Mouse (Mus musculus) cerebral cortex, adult 2 months (tissue): ENCODE data around the gene C3ar1.

Experiments used
- WGBS: fragments of 180-500 bp; shearing (Covaris S2); methylation state at CpG from one replicate; pipeline ENCODE4 v1.1.7; 2018; 5-methylcytosine and 5-hydroxymethylcytosine counted together

Gene C3ar1

DNA sequence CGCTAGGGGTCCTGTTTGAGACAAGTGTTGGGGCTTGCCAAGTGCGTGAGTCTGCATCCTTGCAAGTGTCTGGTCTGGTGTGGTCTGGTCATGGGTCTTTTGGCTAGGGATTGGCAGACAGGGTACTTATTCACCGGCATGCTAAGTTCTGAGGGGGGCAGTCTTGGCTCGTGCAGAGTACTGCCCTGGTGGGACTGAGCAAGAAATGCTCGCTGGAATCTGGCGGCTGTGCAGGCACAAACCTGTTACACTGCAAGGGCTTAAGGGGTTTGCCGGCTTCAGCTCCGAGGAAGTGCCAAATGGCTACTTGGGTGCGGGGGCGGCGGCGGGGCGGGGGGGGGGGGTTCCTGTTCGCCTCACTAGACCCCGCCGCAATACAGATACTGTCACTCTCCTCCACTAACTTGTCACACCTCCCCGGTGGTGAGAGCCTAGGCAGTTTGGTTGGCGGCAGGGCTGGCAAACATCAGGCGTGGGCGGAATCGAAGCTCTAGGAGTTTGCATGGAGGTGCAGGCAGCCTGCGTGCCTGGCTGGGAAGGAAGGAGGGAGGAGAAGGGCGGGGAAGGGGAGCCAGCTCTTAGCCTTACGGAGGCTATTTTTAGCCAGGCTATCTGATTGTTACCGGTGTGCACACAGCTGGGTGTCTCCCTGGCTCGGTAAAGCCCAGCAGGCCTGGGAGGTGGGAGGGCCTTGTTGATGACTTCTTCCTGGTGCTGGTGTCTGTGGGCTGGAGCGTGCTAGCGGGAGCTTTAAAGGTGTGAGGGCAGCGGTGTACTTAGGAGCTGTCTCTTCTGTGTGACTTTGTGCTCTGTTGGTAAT is 29.8 kb downstream of the C3ar1 start:
- WGBS, result 5% methylated on average over 29 of the region's 29 CpGs

DNA sequence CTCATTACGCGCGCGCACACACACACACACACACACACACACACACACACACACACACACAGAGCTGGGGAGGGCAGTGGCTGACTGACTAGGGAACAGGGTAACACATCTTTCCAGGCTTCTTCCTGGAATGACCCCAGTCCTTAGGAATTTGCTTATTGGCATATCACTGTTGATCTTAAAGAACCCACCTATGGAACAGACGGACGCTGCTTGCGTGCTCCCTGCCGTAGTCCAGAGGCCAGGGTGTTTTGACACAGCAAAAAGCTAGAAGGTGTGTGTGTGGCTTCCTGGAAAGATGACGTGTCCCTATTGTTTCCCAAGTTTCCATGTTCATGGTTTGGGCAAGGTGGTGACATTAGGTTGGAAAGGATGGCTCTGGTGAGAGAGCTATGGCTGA is 30.8 kb downstream of the C3ar1 start:
- 94% methylated on average over 9 of the region's 9 CpGs for WGBS

DNA sequence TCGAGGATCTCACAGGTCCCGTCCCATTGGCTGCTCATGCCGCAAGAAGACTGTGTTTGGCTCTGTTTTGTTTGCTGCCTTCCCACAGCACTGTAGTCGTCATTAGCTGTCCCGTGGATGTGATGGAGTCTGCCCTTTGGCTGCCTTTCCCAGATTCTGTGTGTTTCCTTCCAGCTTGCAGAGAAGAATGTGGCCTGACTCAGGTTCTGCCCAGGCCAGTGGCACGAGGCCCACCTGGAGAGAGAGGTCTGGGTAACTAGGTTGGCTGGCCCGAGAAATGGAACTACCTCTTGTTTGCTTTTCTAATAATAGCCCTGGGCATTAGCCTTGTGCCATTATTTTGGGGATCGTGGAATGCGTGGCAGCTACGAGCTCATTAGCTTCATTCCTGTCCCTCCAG is 31.9 kb downstream of the C3ar1 start:
- WGBS, result 59% methylated on average over 10 of the region's 10 CpGs

DNA sequence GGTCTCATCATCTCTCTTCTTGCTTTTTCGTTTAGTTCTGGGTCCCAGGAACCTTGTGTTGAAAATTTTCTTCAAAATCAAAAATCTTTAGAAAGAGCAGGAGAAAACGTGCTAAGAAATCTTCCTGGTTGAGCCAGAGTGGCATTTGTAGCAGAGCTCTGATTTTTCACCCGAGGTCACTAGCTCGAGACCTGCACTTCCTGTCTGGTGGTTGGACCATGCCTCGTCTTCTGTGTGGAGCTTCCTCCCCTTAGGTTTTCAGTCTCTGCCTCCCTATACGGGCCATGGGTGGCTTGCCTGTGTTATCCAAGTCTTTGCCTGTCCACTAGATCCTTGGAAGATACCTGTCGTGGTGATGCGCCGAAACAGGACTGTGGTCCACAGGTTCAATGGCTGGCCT is 34.1 kb downstream of the C3ar1 start:
- WGBS, result 66% methylated on average over 9 of the region's 9 CpGs

DNA sequence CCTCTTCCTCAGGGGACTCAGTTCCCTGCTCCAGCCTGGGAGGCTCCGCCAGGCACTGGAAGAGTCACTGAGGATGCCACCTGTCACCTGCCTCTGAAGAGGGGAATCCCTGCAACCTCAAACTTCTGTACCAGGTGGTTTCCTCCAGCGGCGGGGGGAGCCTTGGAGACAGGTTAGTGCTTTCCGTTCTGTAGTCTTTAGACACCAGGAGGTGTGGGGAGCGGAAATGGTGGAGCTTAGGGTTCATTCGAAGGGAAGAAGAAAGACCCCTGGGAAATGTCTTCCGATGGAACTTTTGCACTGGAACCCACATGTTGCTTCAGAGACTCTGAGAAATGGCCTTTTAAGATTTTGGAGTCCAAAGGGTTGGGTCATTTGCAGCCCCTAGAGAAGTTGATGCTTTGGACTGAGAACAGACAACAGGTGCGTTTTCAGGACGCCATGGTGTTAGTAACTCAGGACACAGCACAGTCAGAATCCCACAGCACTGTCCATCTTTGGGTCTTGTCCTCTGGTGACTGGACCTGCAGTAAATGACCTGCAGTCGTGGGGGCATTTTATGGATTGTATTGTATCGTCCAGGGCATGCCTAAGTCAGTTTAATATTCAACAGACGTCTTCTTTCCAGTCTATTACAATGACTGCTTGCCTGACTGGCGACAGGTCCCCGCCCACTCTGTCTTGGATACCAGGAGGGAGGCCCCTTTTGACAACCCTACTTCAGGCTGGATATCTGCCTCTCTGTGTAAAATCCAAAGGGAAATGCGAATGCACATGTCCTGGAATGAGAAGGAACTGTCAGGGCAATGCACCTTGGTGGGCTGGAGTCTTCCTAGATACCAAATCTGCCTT is 34.9 kb downstream of the C3ar1 start:
- WGBS, result 18% methylated on average over 15 of the region's 15 CpGs

DNA sequence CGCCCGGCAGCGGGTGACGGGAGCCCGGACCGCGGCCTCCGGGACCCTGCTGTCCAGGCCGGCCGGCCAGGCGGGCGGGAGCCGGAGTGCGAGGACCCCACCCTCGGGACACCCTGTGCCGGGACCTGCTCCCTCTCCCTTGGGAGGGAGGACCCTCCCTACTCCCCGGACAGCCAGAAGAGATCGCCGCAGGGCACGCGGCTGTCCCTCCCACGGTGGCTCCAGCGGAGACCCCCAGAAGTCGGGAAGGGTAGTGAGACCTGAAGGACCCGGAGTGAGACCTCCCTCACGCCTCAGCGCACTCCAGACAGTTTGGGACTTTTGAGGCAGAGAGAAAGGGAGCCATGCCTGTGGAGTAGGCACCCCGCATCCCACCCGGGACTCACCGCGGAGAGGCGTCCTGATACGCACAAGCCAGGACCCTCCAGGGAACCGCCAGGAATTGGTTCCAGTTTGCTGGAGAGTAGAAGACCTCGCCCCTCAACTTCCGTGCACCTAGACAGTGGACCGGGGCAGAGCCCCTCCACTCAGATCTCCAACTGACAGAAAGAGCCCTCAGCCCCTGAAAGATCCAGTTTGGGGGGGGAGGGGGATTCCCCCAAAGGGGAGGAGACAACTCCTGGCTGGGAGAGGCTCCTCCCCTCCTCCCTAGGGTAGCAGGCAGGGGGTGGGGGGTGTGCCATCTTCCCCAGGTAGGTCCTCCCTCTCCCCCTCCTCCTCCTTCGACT is 35.7 kb downstream of the C3ar1 start:
- WGBS, result under 1% methylated on average over 38 of the region's 38 CpGs

DNA sequence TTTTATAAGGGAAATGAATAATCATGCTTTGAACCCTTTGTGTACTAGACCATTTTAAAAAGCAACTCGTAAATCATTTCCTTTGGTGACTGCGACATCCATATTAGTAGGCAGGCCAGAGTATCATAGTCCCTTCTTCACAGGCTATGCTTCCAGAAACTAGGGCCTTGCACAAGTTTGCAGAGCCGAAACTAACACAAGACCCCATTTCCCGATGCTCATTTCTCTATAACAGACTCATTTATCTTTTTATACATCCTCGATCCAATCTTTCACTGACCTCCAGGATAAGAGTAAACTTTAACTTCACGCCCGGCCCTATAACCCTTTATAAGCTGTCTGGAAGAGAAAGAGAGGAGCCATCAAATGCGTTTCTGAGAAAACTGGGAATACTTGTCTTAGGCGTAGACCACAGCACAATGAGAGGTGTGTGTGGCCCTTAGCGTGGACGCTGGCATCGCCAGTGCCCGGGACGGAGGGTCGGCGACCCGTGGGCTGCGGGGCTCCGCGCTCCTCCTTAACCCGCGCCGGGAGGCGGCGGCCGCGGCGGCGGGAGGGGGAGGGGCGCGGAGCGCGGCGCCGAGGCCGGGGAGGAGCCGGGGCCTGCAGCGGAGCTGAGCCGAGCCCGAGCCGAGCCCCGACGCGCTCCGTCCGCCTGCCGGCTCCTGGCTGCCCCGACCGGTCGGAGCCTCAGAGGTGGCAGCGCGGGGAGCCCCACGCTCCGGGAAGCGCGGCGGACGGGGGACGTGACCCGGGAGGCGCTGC is 36.5 kb downstream of the C3ar1 start, which contains the start of gene Foxj2:
Gene Foxj2 (plus strand): TSS at position 609 of the 765 bp plus-strand sequence.
- under 1% methylated on average over 55 of the region's 61 CpGs for WGBS

DNA sequence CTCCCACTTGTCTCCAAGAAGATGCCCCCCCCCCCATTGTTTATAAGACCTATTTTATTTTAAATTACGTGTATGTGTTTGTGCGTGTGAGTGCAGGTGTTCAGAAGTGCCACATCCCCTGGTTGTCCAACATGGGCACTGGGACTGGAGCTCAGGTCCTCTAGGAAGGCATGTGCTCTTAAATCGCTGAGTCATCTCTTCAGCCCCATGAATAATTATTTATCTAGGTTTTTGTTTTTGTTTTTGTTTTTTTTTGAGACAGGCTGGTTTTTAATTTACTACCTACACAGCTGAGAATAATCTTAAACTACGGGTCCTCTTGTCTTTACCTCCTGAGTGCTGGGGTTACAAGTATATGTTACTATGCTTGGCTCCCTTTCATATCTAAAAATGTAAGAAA is 42.3 kb downstream of the C3ar1 start:
- 85% methylated on average over 4 of the region's 4 CpGs for WGBS

DNA sequence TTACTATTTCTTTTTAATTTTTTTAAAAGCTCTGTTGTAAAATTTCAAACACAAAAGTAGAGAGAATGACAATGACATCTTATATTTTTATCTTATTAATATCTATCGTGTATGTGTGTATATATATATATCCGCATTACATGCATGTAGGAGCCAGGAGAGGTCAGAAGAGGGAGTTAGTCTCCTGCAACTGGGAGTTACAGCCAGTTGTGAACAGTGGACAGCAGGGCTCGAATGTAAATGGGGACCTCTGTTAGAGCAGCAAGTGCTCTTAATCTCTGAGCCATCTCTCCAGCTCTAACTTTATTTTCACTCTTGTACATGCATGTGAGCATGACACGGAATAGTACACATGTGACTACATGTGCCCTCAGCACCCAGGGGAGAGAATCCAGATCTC is 43.2 kb downstream of the C3ar1 start:
- WGBS, result 93% methylated on average over 4 of the region's 4 CpGs

DNA sequence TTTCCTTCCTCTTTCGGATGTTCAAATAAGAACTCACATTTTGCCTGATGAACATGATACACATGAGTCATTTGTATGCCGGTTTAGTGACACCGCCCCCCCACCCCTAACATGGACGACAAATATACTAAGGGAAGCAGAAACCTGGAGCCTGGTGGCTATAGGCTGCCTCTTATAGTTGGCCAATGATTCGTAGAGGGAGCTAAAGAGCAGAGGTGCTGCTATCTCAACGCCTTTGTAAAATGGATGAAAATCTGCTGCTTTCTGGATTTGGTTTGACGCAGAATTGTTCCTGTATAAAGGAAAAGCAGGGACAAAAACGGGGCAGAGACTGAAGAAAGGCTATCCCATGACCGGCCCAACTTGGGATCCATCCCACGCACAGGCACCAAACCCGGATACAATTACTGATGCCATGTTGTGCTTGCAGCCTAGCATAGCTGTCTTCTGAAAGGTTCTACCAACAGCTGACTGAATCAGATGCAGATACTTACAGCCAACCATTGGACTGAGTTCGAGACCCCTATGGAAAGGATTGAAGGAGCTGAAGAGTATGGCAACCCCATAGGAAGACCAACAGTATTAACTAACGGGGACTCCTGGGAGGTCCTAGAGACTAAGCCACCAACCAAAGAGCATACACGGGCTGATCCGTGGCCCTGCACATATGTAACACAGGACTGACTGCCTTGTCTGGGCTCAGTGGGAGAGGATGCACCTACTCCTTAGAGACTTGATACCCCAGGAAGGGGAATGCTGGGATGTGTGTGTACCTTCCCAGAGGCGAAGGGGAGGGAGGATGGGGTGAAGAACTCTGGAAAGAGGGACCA is 44.0 kb downstream of the C3ar1 start:
- 26% methylated on average over 16 of the region's 16 CpGs for WGBS

DNA sequence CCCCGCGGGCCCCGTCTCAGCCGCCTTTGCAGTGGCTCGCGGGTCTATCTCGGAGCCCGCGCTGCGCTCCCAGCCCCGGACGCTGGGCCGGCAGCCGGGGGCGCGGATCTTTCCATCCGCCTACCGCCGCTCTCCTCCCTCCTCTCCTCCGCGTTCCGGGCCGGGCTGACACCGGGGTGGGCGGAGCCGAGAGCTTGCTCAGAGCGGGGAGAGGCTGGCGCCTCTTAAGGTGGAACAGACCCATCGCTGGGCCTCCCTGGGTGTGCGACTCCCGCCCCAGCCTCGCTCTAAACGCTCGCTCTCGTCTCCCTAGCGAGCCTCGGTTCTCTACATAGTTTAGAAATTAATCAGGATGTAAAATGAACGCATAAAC is 44.7 kb downstream of the C3ar1 start:
- 1% methylated on average over 37 of the region's 38 CpGs for WGBS

DNA sequence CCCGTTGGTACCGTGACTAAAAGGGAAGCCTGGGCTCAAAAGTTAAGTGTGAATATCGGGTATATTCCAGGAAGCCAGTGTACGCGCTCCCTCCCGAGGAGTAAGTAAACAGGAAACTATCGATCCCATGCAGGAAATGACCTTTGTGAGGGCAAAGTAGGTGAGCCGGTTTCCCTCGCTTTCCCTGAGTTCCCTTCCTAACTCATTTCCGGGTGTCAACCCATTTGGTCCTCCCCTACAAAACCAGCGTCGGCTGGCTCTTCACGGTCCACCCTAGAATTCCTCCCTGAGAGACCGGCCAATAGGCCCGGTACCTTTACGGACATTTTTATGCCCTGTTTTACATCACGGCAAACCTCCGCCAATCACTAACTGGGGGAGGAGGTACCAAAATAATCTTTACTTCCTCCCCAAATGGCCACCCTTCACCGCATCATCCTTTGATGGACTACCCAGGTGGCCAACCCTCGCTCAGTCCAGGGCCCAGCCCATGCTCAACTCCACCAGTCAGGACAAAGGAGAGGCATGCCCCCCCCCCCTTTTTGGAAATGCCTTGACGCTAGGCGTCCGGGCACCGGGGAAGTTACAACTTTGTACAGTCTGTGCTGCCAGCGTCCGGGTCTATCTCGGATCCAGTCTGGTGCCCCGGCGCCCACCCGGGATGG is 45.2 kb downstream of the C3ar1 start:
- WGBS, result 2% methylated on average over 30 of the region's 30 CpGs

DNA sequence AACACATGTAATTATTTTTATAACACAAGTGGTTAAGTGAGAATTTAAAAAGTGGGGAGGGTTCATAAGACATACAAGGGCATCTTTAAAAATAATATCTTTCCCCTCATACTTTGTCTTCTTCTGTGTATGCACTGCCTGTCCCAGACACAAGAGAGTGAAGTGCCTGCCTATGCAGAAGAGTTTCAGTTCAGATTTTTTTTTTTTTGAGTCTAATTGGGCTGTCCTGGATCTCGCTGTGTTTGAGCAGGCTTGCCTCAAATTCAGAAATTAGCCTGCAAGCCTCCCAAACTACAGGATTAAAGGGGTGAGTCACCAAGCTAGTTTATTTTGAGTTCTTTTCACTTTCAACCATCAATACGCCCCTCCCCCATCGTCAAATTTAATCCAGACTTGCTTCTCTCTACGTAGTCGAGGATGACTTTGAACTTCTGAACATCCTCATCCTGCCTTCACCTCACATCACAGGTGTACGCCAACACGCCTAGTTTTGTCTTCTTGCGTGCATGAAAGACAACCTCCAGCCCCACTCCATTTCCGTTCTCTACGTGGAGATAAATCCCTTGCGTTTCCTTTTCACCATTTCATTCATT is 45.8 kb downstream of the C3ar1 start:
- 1% methylated on average over 11 of the region's 11 CpGs for WGBS

DNA sequence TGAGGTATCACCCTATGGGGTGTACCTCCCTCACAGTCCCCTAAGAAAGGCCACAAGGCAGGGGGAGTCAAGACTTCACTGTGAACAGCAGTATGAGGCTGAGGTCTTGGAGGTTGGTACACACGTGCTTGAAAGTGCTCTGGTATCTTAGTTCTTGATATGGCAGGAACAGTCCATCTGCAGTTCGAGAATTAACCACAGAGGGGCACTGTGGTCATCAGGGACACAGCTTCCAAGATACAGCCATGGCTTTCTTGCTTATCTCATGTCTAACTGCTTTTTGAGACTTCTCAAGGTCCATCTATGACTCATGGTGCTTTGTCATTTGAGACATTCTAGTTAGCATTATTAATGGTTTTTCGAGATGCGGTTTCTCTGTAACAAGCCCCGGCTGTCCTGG is 51.5 kb downstream of the C3ar1 start:
- 27% methylated on average over 5 of the region's 5 CpGs for WGBS

DNA sequence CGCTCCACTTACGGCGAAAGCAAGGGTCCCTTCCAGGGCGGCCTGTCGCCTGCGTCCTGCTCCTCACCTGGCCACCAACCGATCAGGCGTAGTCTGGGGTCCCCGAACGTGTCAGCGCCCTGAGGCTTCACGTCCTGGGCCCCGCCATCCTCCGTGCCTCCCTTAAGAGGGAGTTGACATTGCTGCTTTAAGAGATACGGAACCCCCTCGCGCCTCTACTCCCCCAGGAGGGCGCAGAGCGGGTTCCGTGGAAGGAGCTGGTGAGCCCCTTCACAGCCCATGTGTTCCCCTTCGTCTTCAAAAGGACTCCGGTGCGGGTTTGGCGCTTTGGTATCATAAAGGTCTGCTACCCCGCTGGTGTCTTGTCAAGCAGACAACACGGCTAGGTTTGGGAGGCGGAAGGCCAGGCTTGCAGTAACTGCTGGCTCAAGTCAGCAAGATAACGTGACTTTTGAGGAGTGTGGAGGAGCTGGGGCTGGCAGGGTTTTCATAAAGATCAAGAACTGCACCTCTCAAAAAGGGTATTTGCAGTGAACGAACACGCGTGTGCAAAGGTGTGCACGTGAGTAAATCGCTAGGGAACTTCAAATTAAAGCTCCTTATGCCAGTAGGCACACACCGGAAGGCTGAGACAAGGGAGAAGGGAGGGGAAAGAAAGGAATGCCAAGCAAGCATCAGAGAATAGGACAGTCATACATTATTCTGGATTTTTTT is 54.0 kb downstream of the C3ar1 start:
- 2% methylated on average over 34 of the region's 34 CpGs for WGBS

DNA sequence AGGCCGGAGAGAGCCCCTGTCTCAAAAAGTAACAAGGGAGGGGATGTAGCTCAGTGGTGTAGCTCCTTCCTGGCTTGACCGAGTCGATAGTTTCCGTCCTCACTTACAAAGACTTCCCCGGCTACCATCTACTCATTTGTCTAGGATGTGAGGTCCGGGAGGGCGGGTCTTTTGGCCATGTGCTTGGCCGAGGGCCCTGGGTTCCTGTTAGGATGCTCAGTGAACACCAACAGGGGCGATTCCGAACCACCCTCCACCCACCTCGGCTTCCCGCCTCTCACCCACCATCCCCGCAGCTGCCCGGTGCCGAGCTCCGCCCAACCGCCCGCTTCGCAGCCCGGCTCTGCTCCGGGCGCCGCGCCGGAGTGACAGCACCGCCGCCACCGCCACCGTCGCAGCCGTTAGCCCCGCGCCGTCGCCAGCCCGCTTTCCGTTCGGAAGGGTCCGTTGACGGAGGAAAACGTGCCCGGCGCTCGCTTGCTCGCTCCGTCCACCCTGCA is 54.6 kb downstream of the C3ar1 start, which contains the start of gene Slc2a3:
Gene Slc2a3 (minus strand): TSS at position 340 of the 500 bp plus-strand sequence.
- WGBS, result 1% methylated on average over 46 of the region's 46 CpGs

DNA sequence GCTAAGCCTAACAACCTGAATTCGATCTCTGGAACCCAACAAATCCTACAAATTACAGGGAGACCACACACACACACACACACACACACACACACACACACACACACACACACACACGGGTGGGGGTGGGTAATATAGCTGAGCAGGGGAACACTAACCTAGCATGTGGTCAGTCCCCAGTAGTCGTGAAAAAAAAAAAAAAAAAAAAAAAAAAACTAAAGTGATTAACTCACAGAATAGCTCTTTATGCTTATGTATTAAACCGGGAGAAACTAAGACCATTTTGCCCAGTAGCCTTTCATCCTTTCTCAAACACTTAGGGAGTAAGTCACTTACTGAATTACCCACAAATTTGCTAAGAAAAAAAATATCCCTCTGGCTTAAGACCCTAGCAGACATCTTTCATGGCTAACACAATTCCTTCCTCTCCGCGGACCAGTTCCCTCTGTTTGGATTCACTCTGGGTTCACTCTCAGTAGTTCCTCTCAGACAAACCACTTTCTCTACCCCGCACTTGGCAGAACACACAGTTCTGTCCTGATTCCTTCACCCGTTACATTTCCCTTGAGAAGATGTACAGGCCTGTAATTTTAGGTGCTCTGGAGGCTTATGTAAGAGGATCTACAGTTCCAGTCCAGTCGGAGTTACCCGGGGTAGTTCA is 55.2 kb downstream of the C3ar1 start:
- 22% methylated on average over 10 of the region's 10 CpGs for WGBS
